Mouse (Mus musculus): ENCODE measurements around the gene Ralgps2. TPM values are rescaled to one million over a fixed set of nuclear protein-coding genes. Genes with fewer than 3 reads are reported as not detected.

Ralgps2 gene
- total and polyA plus RNA-seq, 3 experiments: 7.8 to 16.4 TPM; not detected in 1

- no peak for DNase-seq (ENCODE audit: low read depth, low spot score)
- no peak overlapping the region for H3K27ac ChIP-seq (ENCODE audit: control insufficient read depth, low read depth, low read length)
- H3K9ac ChIP-seq (ENCODE audit: control insufficient read depth, low read depth, low read length, poor library complexity, severe bottlenecking): no peak overlapping the region
- no peaks in the 10 kb centered on the region for H3K79me2 ChIP-seq (ENCODE audit: control insufficient read depth, insufficient read depth, low read length, poor library complexity)
- H3K36me3 ChIP-seq (ENCODE audit: control insufficient read depth in 1 of 2, insufficient read depth in 2 of 2, low read length in 2 of 2): no peaks in the 10 kb centered on the region
- no peaks in the 10 kb centered on the region; a peak in 1 of 4 replicates for H3K27me3 ChIP-seq (ENCODE audit: control insufficient read depth in 1 of 2, insufficient read depth in 2 of 2, low read length in 2 of 2)
- no peak overlapping the region for H3K4me3 ChIP-seq (ENCODE audit: control insufficient read depth in 1 of 2, insufficient read depth in 1 of 2, low read depth in 2 of 2, low read length in 2 of 2)
- no peaks in the 10 kb centered on the region for H3K9me3 ChIP-seq (replicated peaks; ENCODE audit: insufficient read depth, low read length)
- no peaks in the 10 kb centered on the region for H3K4me1 ChIP-seq (ENCODE audit: control insufficient read depth in 1 of 2, insufficient read depth in 2 of 2, low read length in 2 of 2)
- no peak for TF ChIP-seq ZNF384 (IDR thresholded peaks at IDR 0.05; ENCODE audit: low read depth, low read length)
- no peak for TF ChIP-seq ZKSCAN1 (IDR thresholded peaks at IDR 0.05; ENCODE audit: low read depth, low read length)
- TF ChIP-seq ZMIZ1 (IDR thresholded peaks at IDR 0.05; ENCODE audit: low read depth, low read length): no peak
- no peak for TF ChIP-seq EP300 (IDR thresholded peaks at IDR 0.05; ENCODE audit: low read depth in 1 of 2, low read length in 2 of 2)
- no peak for TF ChIP-seq RAD21 (IDR thresholded peaks at IDR 0.05; ENCODE audit: low read depth, low read length)
- TF ChIP-seq CTCF (IDR thresholded peaks at IDR 0.05 in 2 of 3, conservative IDR thresholded peaks at IDR 0.05 in 1 of 3; ENCODE audit: control insufficient read depth in 1 of 3, insufficient read depth in 1 of 3, low read depth in 2 of 3, low read length in 3 of 3, poor library complexity in 1 of 3, severe bottlenecking in 1 of 3): no peak
- no peak for TF ChIP-seq MAZ (IDR thresholded peaks at IDR 0.05; ENCODE audit: low read depth, low read length)
- TF ChIP-seq BHLHE40 (IDR thresholded peaks at IDR 0.05; ENCODE audit: borderline replicate concordance, low read depth, low read length): no peak
- TF ChIP-seq MEF2A (IDR thresholded peaks at IDR 0.05; ENCODE audit: extremely low read depth, insufficient replicate concordance, low read depth, low read length, poor library complexity, severe bottlenecking): no peak
- no peak for TF ChIP-seq GATA1 (IDR thresholded peaks at IDR 0.05; ENCODE audit: low read depth, low read length)
- TF ChIP-seq MYC (IDR thresholded peaks at IDR 0.05; ENCODE audit: low read depth, low read length): no peak
- TF ChIP-seq HCFC1 (IDR thresholded peaks at IDR 0.05; ENCODE audit: low read depth, low read length): no peak
- no peak for TF ChIP-seq JUND (IDR thresholded peaks at IDR 0.05; ENCODE audit: low read depth, low read length)
These were observed 160.4 kb downstream of the Ralgps2 start for GRCm38 (mm10) chr1:156778977-156779376.

GRCm38 (mm10) chr1:156777896-156778295 is 161.5 kb downstream of the Ralgps2 start:
- no peak for DNase-seq (ENCODE audit: low read depth, low spot score)
- H3K79me2 ChIP-seq (ENCODE audit: control insufficient read depth, insufficient read depth, low read length, poor library complexity): no peaks in the 10 kb centered on the region
- no peak overlapping the region for H3K9ac ChIP-seq (ENCODE audit: control insufficient read depth, low read depth, low read length, poor library complexity, severe bottlenecking)
- TF ChIP-seq USF2 (IDR thresholded peaks at IDR 0.05; ENCODE audit: borderline replicate concordance in 1 of 2, insufficient read depth in 1 of 2, low read depth in 1 of 2, low read length in 2 of 2) (no peak), ZNF384 (IDR thresholded peaks at IDR 0.05; ENCODE audit: low read depth, low read length) (no peak), NELFE (IDR thresholded peaks at IDR 0.05; ENCODE audit: low read depth, low read length) (no peak), MAFK (IDR thresholded peaks at IDR 0.05; ENCODE audit: borderline replicate concordance, low read depth, low read length) (no peak)
- peaks cover 0 to 3% of the 10 kb centered on the region in 2 experiments; a peak in 3 of 4 replicates for H3K27me3 ChIP-seq (ENCODE audit: control insufficient read depth in 1 of 2, insufficient read depth in 2 of 2, low read length in 2 of 2)
- no peak overlapping the region for H3K27ac ChIP-seq (ENCODE audit: control insufficient read depth, low read depth, low read length)
- no peak overlapping the region for H3K4me3 ChIP-seq (ENCODE audit: control insufficient read depth in 1 of 2, insufficient read depth in 1 of 2, low read depth in 2 of 2, low read length in 2 of 2)
- H3K36me3 ChIP-seq (ENCODE audit: control insufficient read depth in 1 of 2, insufficient read depth in 2 of 2, low read length in 2 of 2): no peaks in the 10 kb centered on the region
- no peaks in the 10 kb centered on the region for H3K9me3 ChIP-seq (replicated peaks; ENCODE audit: insufficient read depth, low read length)
- no peaks in the 10 kb centered on the region for H3K4me1 ChIP-seq (ENCODE audit: control insufficient read depth in 1 of 2, insufficient read depth in 2 of 2, low read length in 2 of 2)
